Mouse (Mus musculus) cortical plate, adult 2 months (tissue): ENCODE data around the gene Fgfr2. TPM values are rescaled to one million over a fixed set of nuclear protein-coding genes. Genes with fewer than 3 reads are reported as not detected.

Experiments
- H3K27ac ChIP-seq: fragments of 200-500 bp; 2 replicates; pipeline ENCODE4 v1.5.1; 2012; ENCODE audit warnings: low read length, control low read depth, inconsistent platforms; ENCODE audit not compliant: insufficient read depth
- H3K4me1 ChIP-seq: fragments of 200-500 bp; 2 replicates; pipeline ENCODE4 v1.6.1; 2011; ENCODE audit warnings: low read length; ENCODE audit not compliant: control insufficient read depth, insufficient read depth
- H3K4me3 ChIP-seq: fragments of 200-500 bp; 2 replicates; pipeline ENCODE4 v1.5.1; 2011; ENCODE audit warnings: mild to moderate bottlenecking, low read length, control low read depth; ENCODE audit not compliant: insufficient read depth
- CTCF ChIP-seq: fragments of 200-500 bp; IDR thresholded peaks from 2 replicates; pipeline ENCODE4 v1.5.1; 2011; ENCODE audit warnings: mild to moderate bottlenecking, control low read depth, low read length; ENCODE audit not compliant: insufficient read depth; ENCODE audit errors: extremely low read depth
- POLR2A ChIP-seq: fragments of 200-500 bp; IDR thresholded peaks from 2 replicates; pipeline ENCODE4 v1.6.1; 2011; ENCODE audit warnings: mild to moderate bottlenecking, low read length, control low read depth; ENCODE audit not compliant: insufficient read depth; ENCODE audit errors: extremely low read depth
- polyA plus RNA-seq: library from polyadenylated mRNA; depleted of rRNA; stranded (reverse); fragments of >200 nt; gene quantifications from 2 replicates; pipeline ENCODE4 v1.2.3, GENCODE M21; 2012

The Fgfr2 gene
- polyA plus RNA-seq, 1 experiment: 50.4 TPM

- no peak for TF ChIP-seq CTCF
- no peak for TF ChIP-seq POLR2A
- Histone ChIP-seq H3K27ac (no peak overlapping the region), H3K4me1 (peaks cover 2% of the 10 kb centered on the region; the same call in 1 of the 2 replicates), H3K4me3 (no peak overlapping the region)
Measured at GRCm38 (mm10) chr7:132682336-132682735, 440.8 kb downstream of the Fgfr2 start.

GRCm38 (mm10) chr7:132681831-132682230 is 441.3 kb downstream of the Fgfr2 start:
- H3K27ac ChIP-seq: no peak overlapping the region
- peaks cover 2% of the 10 kb centered on the region; the same call in 1 of the 2 replicates for H3K4me1 ChIP-seq
- no peak overlapping the region for H3K4me3 ChIP-seq
- TF ChIP-seq CTCF (no peak), POLR2A (no peak)

- Histone ChIP-seq H3K4me1 (peaks cover 2% of the 10 kb centered on the region; the same call in 1 of the 2 replicates), H3K4me3 (no peak overlapping the region), H3K27ac (no peak overlapping the region)
- TF ChIP-seq POLR2A: no peak
- TF ChIP-seq CTCF: no peak
Measured at GRCm38 (mm10) chr7:132681296-132681695, 441.9 kb downstream of the Fgfr2 start.

GRCm38 (mm10) chr7:132679549-132679948 is 443.6 kb downstream of the Fgfr2 start:
- Histone ChIP-seq H3K4me3 (no peak overlapping the region), H3K27ac (no peak overlapping the region), H3K4me1 (peaks cover 2% of the 10 kb centered on the region; the same call in 1 of the 2 replicates)
- TF ChIP-seq POLR2A (no peak), CTCF (no peak)

GRCm38 (mm10) chr7:132679117-132679516 is 444.0 kb downstream of the Fgfr2 start:
- TF ChIP-seq CTCF (no peak), POLR2A (no peak)
- H3K4me1 ChIP-seq: peaks cover 2% of the 10 kb centered on the region; the same call in 1 of the 2 replicates
- H3K4me3 ChIP-seq: no peak overlapping the region
- no peak overlapping the region for H3K27ac ChIP-seq

GRCm38 (mm10) chr7:132675922-132676321 is 447.2 kb downstream of the Fgfr2 start:
- peaks cover 4% of the 10 kb centered on the region for H3K4me1 ChIP-seq
- no peak overlapping the region for H3K4me3 ChIP-seq
- no peak overlapping the region for H3K27ac ChIP-seq
- TF ChIP-seq POLR2A (no peak), CTCF (no peak)

GRCm38 (mm10) chr7:132673931-132674755 is 449.0 kb downstream of the Fgfr2 start:
- Histone ChIP-seq H3K4me1 (peaks cover 4% of the 10 kb centered on the region), H3K27ac (no peak overlapping the region), H3K4me3 (no peak overlapping the region)
- TF ChIP-seq POLR2A (no peak), CTCF (peak; percentile 31; the same call in 1 of the 2 replicates)

GRCm38 (mm10) chr7:132672481-132672959 is 450.6 kb downstream of the Fgfr2 start:
- Histone ChIP-seq H3K4me3 (no peak overlapping the region), H3K27ac (no peak overlapping the region), H3K4me1 (peaks cover 2% of the 10 kb centered on the region; the same call in 1 of the 2 replicates)
- TF ChIP-seq POLR2A (no peak), CTCF (no peak)

GRCm38 (mm10) chr7:132670863-132671165 is 452.3 kb downstream of the Fgfr2 start:
- 0 out of 2 replicates have a peak overlapping the region, but pooled peaks have one; percentile 42 for H3K27ac ChIP-seq
- peaks cover 2% of the 10 kb centered on the region; the same call in 1 of the 2 replicates for H3K4me1 ChIP-seq
- TF ChIP-seq POLR2A: no peak
- TF ChIP-seq CTCF: no peak
- no peak overlapping the region for H3K4me3 ChIP-seq

GRCm38 (mm10) chr7:132669999-132670862 is 452.9 kb downstream of the Fgfr2 start:
- Histone ChIP-seq H3K27ac (0 out of 2 replicates have a peak overlapping the region, but pooled peaks have one; percentile 42), H3K4me3 (no peak overlapping the region), H3K4me1 (peaks cover 2% of the 10 kb centered on the region; the same call in 1 of the 2 replicates)
- TF ChIP-seq CTCF (no peak), POLR2A (no peak)
